Mouse (Mus musculus): ENCODE data around the gene Inpp5a. TPM values are rescaled to one million over a fixed set of nuclear protein-coding genes. Genes with fewer than 3 reads are reported as not detected.

Gene Inpp5a
- total and polyA plus RNA-seq, 2 experiments from 2014 or later = 43.4 to 65.2 TPM

- 85% methylated on average over 3 of the region's 3 CpGs for WGBS
These were observed 88.8 kb downstream of the Inpp5a start for GRCm38 (mm10) chr7:139477748-139478147.

GRCm38 (mm10) chr7:139479077-139479476, 90.2 kb downstream of the Inpp5a start:
- DNase-seq (ENCODE audit: low spot score) = no peak
- no peak for ATAC-seq (ENCODE audit: insufficient read depth, low read depth)
- Histone ChIP-seq H3K4me2 (ENCODE audit: low read depth, low read length) (no peak overlapping the region), H3K36me3 (replicated peaks; ENCODE audit: control insufficient read depth, insufficient read depth, low read length) (peaks cover 53% of the 10 kb centered on the region), H3K4me3 (ENCODE audit: low read depth, low read length) (no peak overlapping the region), H3K9me3 (replicated peaks; ENCODE audit: control insufficient read depth, low read length) (no peaks in the 10 kb centered on the region), H3K27me3 (ENCODE audit: control insufficient read depth, insufficient read depth, low read length) (no peaks in the 10 kb centered on the region), H3K27ac (ENCODE audit: low read depth) (no peak overlapping the region), H3K4me1 (ENCODE audit: control insufficient read depth, insufficient read depth) (peaks cover 9% of the 10 kb centered on the region; the same call in 1 of the 2 replicates), H3K9ac (replicated peaks; ENCODE audit: low read depth, low read length) (no peak overlapping the region)
- WGBS = 45% methylated on average over 1 of the region's 1 CpGs
- TF ChIP-seq EP300 (IDR thresholded peaks at IDR 0.05; ENCODE audit: low read depth) = no peak
- no peak for TF ChIP-seq CTCF (IDR thresholded peaks at IDR 0.05; ENCODE audit: low read depth)

More at GRCm38 (mm10) chr7:139477748-139478147, 88.8 kb downstream of the Inpp5a start:
- no peaks in the 10 kb centered on the region for H3K9me3 ChIP-seq (replicated peaks; ENCODE audit: control insufficient read depth, low read length)
- peaks cover 44% of the 10 kb centered on the region for H3K36me3 ChIP-seq (replicated peaks; ENCODE audit: control insufficient read depth, insufficient read depth, low read length)
- no peak overlapping the region for H3K4me2 ChIP-seq (ENCODE audit: low read depth, low read length)
- no peak for DNase-seq (ENCODE audit: low spot score)
- no peak for TF ChIP-seq CTCF (IDR thresholded peaks at IDR 0.05; ENCODE audit: low read depth)
- no peak for TF ChIP-seq EP300 (IDR thresholded peaks at IDR 0.05; ENCODE audit: low read depth)
- ATAC-seq (ENCODE audit: insufficient read depth, low read depth) = no peak
- no peak overlapping the region for H3K4me3 ChIP-seq (ENCODE audit: low read depth, low read length)
- peaks cover 12% of the 10 kb centered on the region; the same call in 1 of the 2 replicates for H3K4me1 ChIP-seq (ENCODE audit: control insufficient read depth, insufficient read depth)
- H3K27ac ChIP-seq (ENCODE audit: low read depth) = no peak overlapping the region
- H3K27me3 ChIP-seq (ENCODE audit: control insufficient read depth, insufficient read depth, low read length) = no peaks in the 10 kb centered on the region
- H3K9ac ChIP-seq (replicated peaks; ENCODE audit: low read depth, low read length) = no peak overlapping the region

- H3K4me2 ChIP-seq (ENCODE audit: low read depth, low read length) = no peak overlapping the region
- H3K36me3 ChIP-seq (replicated peaks; ENCODE audit: control insufficient read depth, insufficient read depth, low read length) = peaks cover 53% of the 10 kb centered on the region
- H3K4me3 ChIP-seq (ENCODE audit: low read depth, low read length) = no peak overlapping the region
- WGBS = 83% methylated on average over 6 of the region's 6 CpGs
- DNase-seq (ENCODE audit: low spot score) (no peak), ATAC-seq (ENCODE audit: insufficient read depth, low read depth) (no peak)
- no peaks in the 10 kb centered on the region for H3K9me3 ChIP-seq (replicated peaks; ENCODE audit: control insufficient read depth, low read length)
- H3K9ac ChIP-seq (replicated peaks; ENCODE audit: low read depth, low read length) = no peak overlapping the region
- peaks cover 7% of the 10 kb centered on the region for H3K4me1 ChIP-seq (ENCODE audit: control insufficient read depth, insufficient read depth)
- no peak overlapping the region for H3K27ac ChIP-seq (ENCODE audit: low read depth)
- no peak for TF ChIP-seq CTCF (IDR thresholded peaks at IDR 0.05; ENCODE audit: low read depth)
- TF ChIP-seq EP300 (IDR thresholded peaks at IDR 0.05; ENCODE audit: low read depth) = no peak
- no peaks in the 10 kb centered on the region for H3K27me3 ChIP-seq (ENCODE audit: control insufficient read depth, insufficient read depth, low read length)
These were observed 90.7 kb downstream of the Inpp5a start for GRCm38 (mm10) chr7:139479626-139480025.

GRCm38 (mm10) chr7:139484206-139484955, 95.5 kb downstream of the Inpp5a start:
- DNase-seq (ENCODE audit: low spot score) (peak; percentile 25), ATAC-seq (ENCODE audit: insufficient read depth, low read depth) (no peak)
- WGBS = 51% methylated on average over 9 of the region's 9 CpGs
- no peaks in the 10 kb centered on the region for H3K27me3 ChIP-seq (ENCODE audit: control insufficient read depth, insufficient read depth, low read length)
- H3K9ac ChIP-seq (replicated peaks; ENCODE audit: low read depth, low read length) = no peak overlapping the region
- H3K9me3 ChIP-seq (replicated peaks; ENCODE audit: control insufficient read depth, low read length) = no peaks in the 10 kb centered on the region
- peaks cover 14% of the 10 kb centered on the region for H3K4me1 ChIP-seq (ENCODE audit: control insufficient read depth, insufficient read depth)
- H3K4me2 ChIP-seq (ENCODE audit: low read depth, low read length) = no peak overlapping the region
- H3K36me3 ChIP-seq (replicated peaks; ENCODE audit: control insufficient read depth, insufficient read depth, low read length) = peaks cover 38% of the 10 kb centered on the region
- H3K4me3 ChIP-seq (ENCODE audit: low read depth, low read length) = no peak overlapping the region
- TF ChIP-seq CTCF (IDR thresholded peaks at IDR 0.05; ENCODE audit: low read depth) (peak; percentile 79), EP300 (IDR thresholded peaks at IDR 0.05; ENCODE audit: low read depth) (no peak)
- H3K27ac ChIP-seq (ENCODE audit: low read depth) = no peak overlapping the region

GRCm38 (mm10) chr7:139489721-139490211, 100.9 kb downstream of the Inpp5a start:
- Histone ChIP-seq H3K4me2 (ENCODE audit: low read depth, low read length) (no peak overlapping the region), H3K9ac (replicated peaks; ENCODE audit: low read depth, low read length) (no peak overlapping the region), H3K9me3 (replicated peaks; ENCODE audit: control insufficient read depth, low read length) (no peaks in the 10 kb centered on the region), H3K4me3 (ENCODE audit: low read depth, low read length) (no peak overlapping the region), H3K4me1 (ENCODE audit: control insufficient read depth, insufficient read depth) (peaks cover 9% of the 10 kb centered on the region), H3K36me3 (replicated peaks; ENCODE audit: control insufficient read depth, insufficient read depth, low read length) (no peaks in the 10 kb centered on the region), H3K27me3 (ENCODE audit: control insufficient read depth, insufficient read depth, low read length) (no peaks in the 10 kb centered on the region), H3K27ac (ENCODE audit: low read depth) (no peak overlapping the region)
- TF ChIP-seq CTCF (IDR thresholded peaks at IDR 0.05; ENCODE audit: low read depth) (no peak), EP300 (IDR thresholded peaks at IDR 0.05; ENCODE audit: low read depth) (no peak)
- WGBS = 72% methylated on average over 3 of the region's 3 CpGs
- DNase-seq (ENCODE audit: low spot score) (no peak), ATAC-seq (ENCODE audit: insufficient read depth, low read depth) (no peak)

Measured in heart, postnatal 0 days (tissue).